In genomic region chr15:7663888-7664287, GRCm38 (mm10) we compare ENCODE assay signal across 15 mouse cellular contexts.
"Had no signal": no experiment of that assay in that cellular context is flagged by ENCODE, and none has a peak within 500 bp of the region (broad histone marks: within the 10 kb centered on the region; RNA-seq: fewer than 3 reads in every experiment).

No protein-coding gene starts in this region.

- H3K4me1 ChIP-seq: liver, embryonic 15.5 days; lung, embryonic 15.5 days; megakaryocyte, embryonic 14.5 days; midbrain, embryonic 13.5 days; midbrain, embryonic 15.5 days; neural tube, embryonic 12.5 days had no signal

- H3K9me3 ChIP-seq: liver, embryonic 15.5 days; lung, embryonic 15.5 days; megakaryocyte, embryonic 14.5 days; midbrain, embryonic 13.5 days; midbrain, embryonic 15.5 days; neural tube, embryonic 12.5 days had no signal

- H3K4me3 ChIP-seq: liver, embryonic 15.5 days; lung, embryonic 15.5 days; megakaryocyte, embryonic 14.5 days; midbrain, embryonic 13.5 days; midbrain, embryonic 15.5 days; neural tube, embryonic 12.5 days had no signal

- H3K27me3 ChIP-seq: liver, embryonic 15.5 days; lung, embryonic 15.5 days; megakaryocyte, embryonic 14.5 days; midbrain, embryonic 13.5 days; midbrain, embryonic 15.5 days; neural tube, embryonic 12.5 days had no signal

- H3K9ac ChIP-seq: liver, embryonic 15.5 days; liver, postnatal 0 days; lung, embryonic 15.5 days; midbrain, embryonic 13.5 days; midbrain, embryonic 15.5 days; neural tube, embryonic 12.5 days had no signal

- H3K36me3 ChIP-seq: liver, embryonic 15.5 days; lung, embryonic 15.5 days; midbrain, embryonic 13.5 days; midbrain, embryonic 15.5 days; neural tube, embryonic 12.5 days had no signal

- DNase-seq: liver, postnatal 0 days; lung, adult 2 months; right cerebral cortex, postnatal 14 days; thymus, adult 18-20 months; thymus, postnatal 14 days; thymus, postnatal 36 days had no signal

- H3K27ac ChIP-seq: liver, embryonic 15.5 days; lung, embryonic 15.5 days; macrophage; midbrain, embryonic 13.5 days; midbrain, embryonic 15.5 days; neural tube, embryonic 12.5 days had no signal

- ATAC-seq: liver, postnatal 0 days; lung, postnatal 0 days; midbrain, embryonic 13.5 days; midbrain, embryonic 15.5 days had no signal

- H3K4me2 ChIP-seq: liver, embryonic 15.5 days; lung, embryonic 15.5 days; midbrain, embryonic 11.5 days; midbrain, embryonic 13.5 days; midbrain, embryonic 15.5 days; neural tube, embryonic 12.5 days had no signal
